Mouse (Mus musculus) heart, adult 2 months (tissue): ENCODE measurements around the gene Zfp710.

Experiments used
- CTCF ChIP-seq: fragments of 200-600 bp; IDR thresholded peaks from 2 replicates; pipeline ENCODE4 v1.8.1; 2022; ENCODE audit warnings: antibody characterized with exemption, mild to moderate bottlenecking, moderate library complexity
- EP300 ChIP-seq: fragments of 200-500 bp; IDR thresholded peaks from 2 replicates; pipeline ENCODE4 v1.6.1; 2011; ENCODE audit warnings: low read depth, low read length, control low read depth; ENCODE audit not compliant: insufficient read depth
- POLR2A ChIP-seq: fragments of 200-500 bp; IDR thresholded peaks from 2 replicates; pipeline ENCODE4 v1.6.1; 2011; ENCODE audit warnings: mild to moderate bottlenecking, low read depth, low read length, control low read depth; ENCODE audit not compliant: insufficient read depth

DNA sequence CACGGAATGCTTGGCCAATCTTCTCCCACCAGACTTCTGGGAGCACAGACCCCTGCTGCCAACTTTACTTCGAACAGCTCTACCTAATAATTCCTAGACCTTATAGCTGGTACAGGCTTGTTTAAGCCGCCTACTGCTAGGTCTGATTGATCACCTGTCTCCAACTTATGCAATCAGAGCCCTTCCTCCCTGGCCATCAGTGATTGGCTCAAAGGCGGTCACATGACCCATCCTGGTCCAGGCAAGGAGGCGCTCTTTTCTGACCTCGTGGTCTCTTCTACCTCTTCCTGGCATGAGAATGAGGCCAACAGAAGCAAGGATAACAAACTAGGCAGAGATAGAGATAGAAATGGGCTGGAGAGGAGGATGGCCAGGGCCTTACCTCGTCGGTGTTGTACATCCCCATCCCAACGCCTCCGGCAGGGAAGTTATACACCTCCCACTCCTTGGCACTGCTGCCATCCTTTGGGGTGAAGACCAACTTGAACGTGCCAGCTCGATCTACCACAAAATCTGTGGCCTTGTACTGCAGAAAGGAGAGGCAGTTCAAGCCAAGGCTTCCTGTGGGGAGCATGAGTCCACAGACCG lies 73.9 kb downstream of the Zfp710 start:
- TF ChIP-seq EP300 = no peak
- no peak for TF ChIP-seq CTCF
- no peak for TF ChIP-seq POLR2A
